Mouse (Mus musculus) layer of hippocampus, adult 9-11 months (tissue): ENCODE measurements around the gene Plch2.

Source experiments
- DNase-seq: peaks from one replicate; pipeline ENCODE4 v3.0.0; 2022

Gene Plch2

GRCm38 (mm10) chr4:155070921-155071320 is 14.3 kb upstream of the Plch2 start:
- no peak for DNase-seq

GRCm38 (mm10) chr4:155070199-155070598 is 13.6 kb upstream of the Plch2 start:
- no peak for DNase-seq

- peak; percentile 55 for DNase-seq
Measured at GRCm38 (mm10) chr4:155069191-155069590, 12.6 kb upstream of the Plch2 start.

GRCm38 (mm10) chr4:155068357-155068972 is 11.9 kb upstream of the Plch2 start:
- no peak for DNase-seq

DNA sequence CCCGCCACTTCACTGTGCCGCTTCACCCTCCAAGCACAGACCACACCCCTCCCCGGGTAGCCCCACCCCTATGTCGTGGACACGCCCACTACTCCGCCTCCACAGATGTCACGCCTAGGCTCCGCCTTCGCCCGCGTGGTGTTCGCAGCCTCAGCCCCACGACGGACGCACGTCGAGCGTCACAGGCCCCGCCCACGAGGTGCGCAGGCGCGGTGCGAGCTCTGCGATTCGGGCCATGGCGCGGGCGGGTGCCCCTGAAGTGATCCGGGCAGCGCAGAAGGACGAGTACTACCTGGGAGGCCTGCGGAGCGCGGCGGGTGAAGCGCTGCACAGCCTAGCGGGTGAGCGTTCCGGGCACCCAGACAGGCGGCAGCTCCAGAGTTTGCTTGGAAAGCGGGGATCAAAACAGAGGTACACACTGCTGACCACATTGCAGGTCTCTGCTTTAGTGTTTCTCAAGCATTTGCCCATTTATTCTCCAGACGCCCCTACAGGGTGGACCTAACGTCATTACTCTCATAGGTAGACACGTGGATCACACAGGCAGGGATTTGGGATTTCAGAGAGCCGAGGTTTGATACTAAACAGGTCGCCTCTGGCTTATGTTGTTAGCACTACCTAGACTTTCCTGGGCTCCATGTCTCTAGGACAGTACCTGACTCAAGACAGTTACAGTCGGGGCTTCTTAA is 10.4 kb upstream of the Plch2 start, which contains the start of gene Pex10:
TSS of gene Pex10 (plus strand) at position 183 of the 689 bp plus-strand sequence.
- DNase-seq = peak; percentile 97

DNA sequence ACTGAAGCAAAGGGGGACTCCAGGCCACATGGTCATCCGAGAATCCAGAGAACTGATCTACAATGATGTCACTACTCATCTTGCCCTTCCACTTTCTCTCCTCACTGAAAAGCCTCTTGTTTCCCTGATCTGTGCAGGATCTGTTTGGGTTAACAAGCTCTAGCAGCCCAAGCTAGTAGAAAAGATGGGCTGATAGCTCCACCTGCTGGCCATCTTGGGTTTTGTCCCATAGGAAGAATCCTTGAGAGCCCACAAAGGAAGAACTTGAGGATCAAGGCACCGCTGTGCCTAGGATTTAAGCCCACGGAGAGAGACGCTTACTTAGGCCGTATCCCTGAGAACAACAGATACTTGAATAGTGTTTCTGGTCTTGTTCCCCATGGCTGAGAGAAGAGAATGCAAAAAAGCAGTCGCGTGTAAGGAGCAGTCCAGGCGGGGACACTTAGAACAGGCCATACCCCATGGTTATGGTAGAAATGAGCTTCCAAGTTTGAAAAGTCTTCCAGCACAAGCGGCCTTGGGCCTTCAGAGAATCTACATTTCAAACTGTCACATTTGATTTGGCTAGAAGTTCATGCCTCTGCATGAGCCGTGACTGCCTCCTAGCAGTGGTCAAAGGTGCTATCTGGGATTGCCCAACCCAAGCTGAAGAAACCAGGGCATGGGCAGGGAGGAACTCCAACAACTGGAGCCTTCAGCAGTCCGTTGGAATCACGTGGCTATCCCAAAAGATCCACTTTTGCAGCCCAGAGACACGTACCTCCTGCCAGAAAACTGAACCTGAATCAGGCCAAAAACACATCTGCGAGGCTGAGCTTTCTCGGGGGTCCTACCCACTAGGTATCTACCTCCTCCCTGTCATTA is 9.6 kb upstream of the Plch2 start:
- DNase-seq = peak; percentile 88

DNA sequence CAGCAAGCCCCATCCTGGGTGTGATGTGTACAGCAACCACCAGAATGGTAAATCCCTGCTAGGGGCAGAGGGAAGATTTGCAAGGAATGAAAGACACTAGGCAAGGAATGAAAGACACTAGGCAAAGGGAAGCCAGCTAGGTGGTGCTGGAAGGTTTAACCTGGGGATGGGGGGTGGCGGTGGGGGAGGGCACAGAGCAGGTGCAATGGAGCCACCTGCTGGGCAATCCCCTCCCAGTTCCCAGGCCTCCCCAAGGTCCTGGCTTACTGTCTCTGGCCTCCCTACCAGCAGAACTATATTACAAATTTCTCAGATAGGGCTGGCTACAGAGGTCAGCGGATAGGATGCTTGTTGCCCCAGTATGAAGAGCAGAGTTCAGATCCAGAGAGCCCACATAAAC is 7.9 kb upstream of the Plch2 start:
- DNase-seq = no peak

GRCm38 (mm10) chr4:155063895-155064294 is 7.3 kb upstream of the Plch2 start:
- DNase-seq = no peak

DNA sequence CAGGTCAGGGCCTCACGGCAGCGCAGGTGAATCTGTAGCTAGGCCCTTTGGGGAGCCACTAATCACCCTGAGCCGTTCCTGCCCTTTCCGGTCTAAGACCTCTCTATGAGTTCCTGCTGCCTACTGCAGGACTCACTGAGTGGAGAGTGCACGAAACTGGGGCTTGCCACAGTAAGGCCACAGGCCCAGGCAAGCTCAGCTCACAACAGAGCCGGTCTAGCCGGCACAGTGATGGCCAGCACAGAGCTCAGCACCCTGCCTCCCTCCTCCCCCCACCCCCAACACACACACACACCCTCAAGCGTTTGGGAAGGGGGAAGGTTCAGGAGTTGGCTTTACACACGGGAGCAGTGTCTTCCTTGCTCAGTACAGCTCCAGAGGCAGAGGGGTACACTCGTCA is 1.7 kb upstream of the Plch2 start:
- DNase-seq = no peak

GRCm38 (mm10) chr4:155050116-155050515 is 6.5 kb downstream of the Plch2 start:
- no peak for DNase-seq

DNA sequence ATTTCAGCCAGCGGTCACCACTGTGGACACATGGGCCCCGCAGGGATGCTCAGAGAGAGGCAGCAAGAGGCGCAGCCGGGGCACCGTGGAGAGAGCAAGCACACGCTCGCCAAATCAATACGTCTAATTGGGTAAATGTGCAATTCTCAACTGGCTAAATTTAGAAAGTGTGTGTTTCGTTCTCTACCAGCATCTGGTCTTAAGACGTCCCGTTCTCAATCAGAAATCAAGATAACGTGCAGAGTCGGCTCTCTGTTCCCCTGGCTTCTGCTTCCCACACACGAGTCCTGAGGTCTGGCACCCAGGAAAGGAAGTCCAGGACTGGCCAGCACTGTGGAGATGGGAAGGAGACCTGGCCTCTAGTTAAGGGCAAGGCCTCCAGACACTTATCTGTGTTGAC is 9.9 kb downstream of the Plch2 start:
- no peak for DNase-seq

GRCm38 (mm10) chr4:155043289-155043625 is 13.3 kb downstream of the Plch2 start:
- DNase-seq = no peak

GRCm38 (mm10) chr4:155042606-155043288 is 13.8 kb downstream of the Plch2 start:
- DNase-seq = no peak

- no peak for DNase-seq
Measured at GRCm38 (mm10) chr4:155040696-155041095, 15.9 kb downstream of the Plch2 start.

GRCm38 (mm10) chr4:155040197-155040596 is 16.4 kb downstream of the Plch2 start:
- DNase-seq = no peak

DNA sequence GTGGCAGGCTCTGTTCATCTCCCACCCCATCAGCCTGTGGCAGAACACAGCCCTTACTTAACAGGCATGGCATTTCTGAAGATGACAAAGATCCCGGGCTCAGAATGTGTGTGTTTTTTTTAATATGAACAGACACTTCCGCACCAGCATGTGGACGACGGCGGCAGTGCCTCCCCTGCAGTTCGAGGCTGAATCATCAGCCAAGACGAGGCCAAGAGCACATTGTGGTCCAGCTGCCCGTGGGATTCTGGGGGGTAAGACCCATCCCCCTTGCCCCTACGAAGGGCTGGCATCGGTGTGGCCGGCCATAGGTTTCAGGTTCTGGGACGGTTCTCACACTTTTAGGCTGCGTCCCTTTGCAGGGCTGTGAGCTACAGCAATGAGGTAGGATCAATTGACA is 21.8 kb downstream of the Plch2 start:
- DNase-seq = peak; percentile 43

GRCm38 (mm10) chr4:155034202-155034601 is 22.4 kb downstream of the Plch2 start:
- no peak for DNase-seq

DNA sequence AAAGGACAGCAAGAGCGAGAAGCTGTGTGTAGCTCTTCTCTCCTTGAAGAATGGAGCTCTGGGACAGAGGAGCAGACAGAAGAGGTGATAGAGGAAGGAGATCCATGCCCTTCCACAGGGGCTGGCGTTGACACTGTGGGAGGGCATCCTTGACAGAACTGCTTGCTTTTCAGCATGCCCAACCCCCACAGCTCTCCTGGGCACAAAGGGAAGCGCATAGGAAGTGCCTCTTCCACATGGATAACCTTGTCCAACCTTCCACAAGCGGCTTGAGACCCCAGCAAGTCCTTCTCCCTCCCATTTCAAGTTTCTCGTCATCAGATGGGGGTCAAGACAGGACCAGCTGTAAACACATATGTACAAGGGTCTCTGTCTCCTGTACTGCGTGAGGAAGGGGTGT is 23.5 kb downstream of the Plch2 start:
- no peak for DNase-seq

GRCm38 (mm10) chr4:155024170-155025010 is 32.2 kb downstream of the Plch2 start:
- no peak for DNase-seq

GRCm38 (mm10) chr4:155022228-155022855 is 34.2 kb downstream of the Plch2 start:
- DNase-seq = no peak

DNA sequence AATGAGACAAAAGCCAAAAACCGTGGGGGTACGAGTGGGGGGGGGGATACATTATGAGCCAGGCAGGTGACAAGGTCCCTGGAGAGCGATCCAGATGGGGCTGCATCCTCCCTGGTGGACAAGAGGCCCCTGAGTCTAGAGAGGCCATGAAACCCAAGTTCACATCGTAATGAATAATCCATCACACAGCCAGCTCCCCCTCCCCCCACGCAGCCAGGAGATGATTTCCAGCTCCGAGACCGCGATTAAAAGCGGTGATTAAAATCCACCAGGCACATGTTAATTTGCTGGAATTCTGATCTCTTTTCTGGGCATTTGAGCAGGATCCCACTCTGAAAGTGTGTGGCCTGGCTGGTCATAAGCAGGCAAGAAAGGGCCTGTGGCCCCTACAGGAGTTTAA is 35.8 kb downstream of the Plch2 start:
- DNase-seq = no peak

DNA sequence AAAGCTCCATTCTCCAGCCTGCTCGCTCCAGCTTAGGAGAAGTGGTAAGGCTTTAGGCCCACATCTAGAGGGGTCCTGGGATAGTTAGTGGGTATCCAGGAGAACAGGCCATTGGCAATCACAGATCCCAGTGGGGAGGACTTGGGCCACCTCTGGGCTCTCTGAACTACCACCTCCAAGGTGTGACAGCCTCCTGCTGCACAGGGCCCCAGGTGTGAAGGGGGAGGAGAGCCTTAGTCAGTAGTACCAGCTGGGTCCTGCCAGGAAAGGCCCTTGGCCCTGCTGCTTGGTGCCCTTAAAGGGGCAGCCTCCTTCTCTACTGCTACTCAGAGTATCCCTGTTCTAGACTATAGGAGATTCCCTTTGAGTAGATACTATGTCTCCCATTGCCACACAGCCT is 36.4 kb downstream of the Plch2 start:
- DNase-seq = no peak
